Mouse (Mus musculus) forelimb bud, embryonic 11.5 days (tissue): Measurements from ENCODE around the gene Rarb.

ENCODE experiments used
- DNase-seq: peaks from one replicate; pipeline ENCODE4 v3.0.0-alpha.2; 2012; ENCODE audit warnings: low read depth, low spot score

Rarb gene

GRCm38 (mm10) chr14:16541641-16542040, 277.3 kb downstream of the Rarb start:
- no peak for DNase-seq

- DNase-seq, result no peak
Observed at GRCm38 (mm10) chr14:16537433-16537832, 281.5 kb downstream of the Rarb start.

GRCm38 (mm10) chr14:16528631-16529030, 290.3 kb downstream of the Rarb start:
- DNase-seq, result no peak

- no peak for DNase-seq
Observed at GRCm38 (mm10) chr14:16526120-16526519, 292.8 kb downstream of the Rarb start.

GRCm38 (mm10) chr14:16525137-16525924, 293.6 kb downstream of the Rarb start:
- DNase-seq, result no peak

- peak; percentile 41 for DNase-seq
Observed at GRCm38 (mm10) chr14:16522852-16523251, 296.1 kb downstream of the Rarb start.

GRCm38 (mm10) chr14:16519588-16520167, 299.3 kb downstream of the Rarb start:
- DNase-seq, result no peak

GRCm38 (mm10) chr14:16517958-16518357, 301.0 kb downstream of the Rarb start:
- peak; percentile 27 for DNase-seq

- no peak for DNase-seq
Observed at GRCm38 (mm10) chr14:16515731-16516130, 303.2 kb downstream of the Rarb start.

- no peak for DNase-seq
Observed at GRCm38 (mm10) chr14:16510574-16510973, 308.4 kb downstream of the Rarb start.

GRCm38 (mm10) chr14:16509825-16510224, 309.1 kb downstream of the Rarb start:
- no peak for DNase-seq

GRCm38 (mm10) chr14:16508760-16509159, 310.2 kb downstream of the Rarb start:
- no peak for DNase-seq

- DNase-seq, result no peak
Observed at GRCm38 (mm10) chr14:16497226-16497661, 321.7 kb downstream of the Rarb start.

GRCm38 (mm10) chr14:16483656-16484380, 335.1 kb downstream of the Rarb start:
- DNase-seq, result no peak

GRCm38 (mm10) chr14:16480621-16481020, 338.3 kb downstream of the Rarb start:
- no peak for DNase-seq

- no peak for DNase-seq
Observed at GRCm38 (mm10) chr14:16479521-16479920, 339.4 kb downstream of the Rarb start.

GRCm38 (mm10) chr14:16478606-16479323, 340.2 kb downstream of the Rarb start:
- DNase-seq, result no peak

- DNase-seq, result peak; percentile 40
Observed at GRCm38 (mm10) chr14:16448269-16448987, 370.5 kb downstream of the Rarb start.

- DNase-seq, result peak; percentile 40
Observed at GRCm38 (mm10) chr14:16447587-16447986, 371.4 kb downstream of the Rarb start.

- DNase-seq, result no peak
Observed at GRCm38 (mm10) chr14:16444859-16445258, 374.1 kb downstream of the Rarb start.
